Mouse (Mus musculus): ENCODE data around the gene Mta3. TPM values are rescaled to one million over a fixed set of nuclear protein-coding genes. Genes with fewer than 3 reads are reported as not detected.
"Not testable (repeated sequence)": the region's sequence is repeated elsewhere in the genome, so short reads cannot be mapped to it uniquely, and the experiment has no call there.

Mta3 gene
- polyA plus RNA-seq, 1 experiment = 40.1 TPM

GRCm38 (mm10) chr17:83708256-83708655 is 2.3 kb downstream of the Mta3 start:
- H3K27ac ChIP-seq (ENCODE audit: insufficient read depth, low read depth, low read length) = peak overlapping the region; percentile 60
- peak overlapping the region; percentile 22 for H3K4me3 ChIP-seq (ENCODE audit: low read depth, low read length)
- peaks cover 15% of the 10 kb centered on the region for H3K4me1 ChIP-seq (ENCODE audit: control insufficient read depth, insufficient read depth, insufficient read length, low read length)
- TF ChIP-seq CTCF (IDR thresholded peaks at IDR 0.05; ENCODE audit: extremely low read depth, insufficient read length, insufficient replicate concordance, low read depth, low read length) (no peak), POLR2A (IDR thresholded peaks at IDR 0.05; ENCODE audit: low read depth, low read length) (no peak)
- 57% methylated on average over 10 of the region's 10 CpGs for WGBS
- peaks cover 6% of the 10 kb centered on the region for H3K36me3 ChIP-seq (ENCODE audit: control insufficient read depth, insufficient read depth, low read length)
- H3K27me3 ChIP-seq (ENCODE audit: control insufficient read depth, insufficient read depth, low read length) = no peaks in the 10 kb centered on the region

- WGBS = 72% methylated on average over 6 of the region's 6 CpGs
- H3K27ac ChIP-seq (ENCODE audit: insufficient read depth, low read depth, low read length) = peak overlapping the region; percentile 59; the same call in 1 of the 2 replicates
- no peaks in the 10 kb centered on the region for H3K27me3 ChIP-seq (ENCODE audit: control insufficient read depth, insufficient read depth, low read length)
- H3K4me1 ChIP-seq (ENCODE audit: control insufficient read depth, insufficient read depth, insufficient read length, low read length) = peaks cover 15% of the 10 kb centered on the region
- H3K36me3 ChIP-seq (ENCODE audit: control insufficient read depth, insufficient read depth, low read length) = peaks cover 7% of the 10 kb centered on the region
- no peak for TF ChIP-seq CTCF (IDR thresholded peaks at IDR 0.05; ENCODE audit: extremely low read depth, insufficient read length, insufficient replicate concordance, low read depth, low read length)
- no peak for TF ChIP-seq POLR2A (IDR thresholded peaks at IDR 0.05; ENCODE audit: low read depth, low read length)
- H3K4me3 ChIP-seq (ENCODE audit: low read depth, low read length) = no peak overlapping the region
Measured at GRCm38 (mm10) chr17:83708891-83709290, 2.9 kb downstream of the Mta3 start.

- H3K4me1 ChIP-seq (ENCODE audit: control insufficient read depth, insufficient read depth, insufficient read length, low read length) = peaks cover 15% of the 10 kb centered on the region
- 72% methylated on average over 3 of the region's 3 CpGs for WGBS
- not testable (repeated sequence) for H3K36me3 ChIP-seq (ENCODE audit: control insufficient read depth, insufficient read depth, low read length); H3K27ac ChIP-seq (ENCODE audit: insufficient read depth, low read depth, low read length); H3K4me3 ChIP-seq (ENCODE audit: low read depth, low read length); H3K27me3 ChIP-seq (ENCODE audit: control insufficient read depth, insufficient read depth, low read length)
Measured at GRCm38 (mm10) chr17:83709517-83709916, 3.6 kb downstream of the Mta3 start.

- no peak overlapping the region for H3K27ac ChIP-seq (ENCODE audit: insufficient read depth, low read depth, low read length)
- H3K4me3 ChIP-seq (ENCODE audit: low read depth, low read length) = no peak overlapping the region
- TF ChIP-seq CTCF (IDR thresholded peaks at IDR 0.05; ENCODE audit: extremely low read depth, insufficient read length, insufficient replicate concordance, low read depth, low read length) = no peak
- TF ChIP-seq POLR2A (IDR thresholded peaks at IDR 0.05; ENCODE audit: low read depth, low read length) = no peak
- H3K27me3 ChIP-seq (ENCODE audit: control insufficient read depth, insufficient read depth, low read length) = no peaks in the 10 kb centered on the region
- peaks cover 10% of the 10 kb centered on the region for H3K36me3 ChIP-seq (ENCODE audit: control insufficient read depth, insufficient read depth, low read length)
- 91% methylated on average over 8 of the region's 8 CpGs for WGBS
- H3K4me1 ChIP-seq (ENCODE audit: control insufficient read depth, insufficient read depth, insufficient read length, low read length) = peaks cover 12% of the 10 kb centered on the region
Measured at GRCm38 (mm10) chr17:83710639-83711038, 4.7 kb downstream of the Mta3 start.

GRCm38 (mm10) chr17:83712341-83712740 is 6.4 kb downstream of the Mta3 start:
- H3K36me3 ChIP-seq (ENCODE audit: control insufficient read depth, insufficient read depth, low read length) = peaks cover 18% of the 10 kb centered on the region
- H3K4me3 ChIP-seq (ENCODE audit: low read depth, low read length) = no peak overlapping the region
- peaks cover 10% of the 10 kb centered on the region for H3K4me1 ChIP-seq (ENCODE audit: control insufficient read depth, insufficient read depth, insufficient read length, low read length)
- H3K27me3 ChIP-seq (ENCODE audit: control insufficient read depth, insufficient read depth, low read length) = no peaks in the 10 kb centered on the region
- 95% methylated on average over 9 of the region's 9 CpGs for WGBS
- H3K27ac ChIP-seq (ENCODE audit: insufficient read depth, low read depth, low read length) = no peak overlapping the region
- TF ChIP-seq CTCF (IDR thresholded peaks at IDR 0.05; ENCODE audit: extremely low read depth, insufficient read length, insufficient replicate concordance, low read depth, low read length) (no peak), POLR2A (IDR thresholded peaks at IDR 0.05; ENCODE audit: low read depth, low read length) (no peak)

GRCm38 (mm10) chr17:83720449-83720848 is 14.5 kb downstream of the Mta3 start:
- Histone ChIP-seq H3K4me1 (ENCODE audit: control insufficient read depth, insufficient read depth, insufficient read length, low read length) (no peaks in the 10 kb centered on the region), H3K36me3 (ENCODE audit: control insufficient read depth, insufficient read depth, low read length) (peaks cover 26% of the 10 kb centered on the region)

GRCm38 (mm10) chr17:83721157-83721556 is 15.2 kb downstream of the Mta3 start:
- no peaks in the 10 kb centered on the region for H3K27me3 ChIP-seq (ENCODE audit: control insufficient read depth, insufficient read depth, low read length)
- 91% methylated on average over 10 of the region's 10 CpGs for WGBS
- TF ChIP-seq CTCF (IDR thresholded peaks at IDR 0.05; ENCODE audit: extremely low read depth, insufficient read length, insufficient replicate concordance, low read depth, low read length) (no peak), POLR2A (IDR thresholded peaks at IDR 0.05; ENCODE audit: low read depth, low read length) (no peak)
- H3K4me3 ChIP-seq (ENCODE audit: low read depth, low read length) = no peak overlapping the region
- no peak overlapping the region for H3K27ac ChIP-seq (ENCODE audit: insufficient read depth, low read depth, low read length)
- H3K4me1 ChIP-seq (ENCODE audit: control insufficient read depth, insufficient read depth, insufficient read length, low read length) = no peaks in the 10 kb centered on the region
- H3K36me3 ChIP-seq (ENCODE audit: control insufficient read depth, insufficient read depth, low read length) = peaks cover 23% of the 10 kb centered on the region

More at GRCm38 (mm10) chr17:83720449-83720848, 14.5 kb downstream of the Mta3 start:
- no peak overlapping the region for H3K4me3 ChIP-seq (ENCODE audit: low read depth, low read length)
- no peak overlapping the region for H3K27ac ChIP-seq (ENCODE audit: insufficient read depth, low read depth, low read length)
- WGBS = 81% methylated on average over 12 of the region's 12 CpGs
- H3K27me3 ChIP-seq (ENCODE audit: control insufficient read depth, insufficient read depth, low read length) = no peaks in the 10 kb centered on the region
- TF ChIP-seq CTCF (IDR thresholded peaks at IDR 0.05; ENCODE audit: extremely low read depth, insufficient read length, insufficient replicate concordance, low read depth, low read length) (no peak), POLR2A (IDR thresholded peaks at IDR 0.05; ENCODE audit: low read depth, low read length) (no peak)

- WGBS = 91% methylated on average over 9 of the region's 9 CpGs
- no peak overlapping the region for H3K27ac ChIP-seq (ENCODE audit: insufficient read depth, low read depth, low read length)
- H3K4me3 ChIP-seq (ENCODE audit: low read depth, low read length) = no peak overlapping the region
Measured at GRCm38 (mm10) chr17:83723064-83723463, 17.1 kb downstream of the Mta3 start.

More at GRCm38 (mm10) chr17:83723064-83723463, 17.1 kb downstream of the Mta3 start:
- TF ChIP-seq CTCF (IDR thresholded peaks at IDR 0.05; ENCODE audit: extremely low read depth, insufficient read length, insufficient replicate concordance, low read depth, low read length) (no peak), POLR2A (IDR thresholded peaks at IDR 0.05; ENCODE audit: low read depth, low read length) (no peak)
- Histone ChIP-seq H3K4me1 (ENCODE audit: control insufficient read depth, insufficient read depth, insufficient read length, low read length) (no peaks in the 10 kb centered on the region), H3K36me3 (ENCODE audit: control insufficient read depth, insufficient read depth, low read length) (peaks cover 17% of the 10 kb centered on the region), H3K27me3 (ENCODE audit: control insufficient read depth, insufficient read depth, low read length) (no peaks in the 10 kb centered on the region)
